Comparison of ENCODE assay signal across 30 mouse cellular contexts in the genomic region with DNA sequence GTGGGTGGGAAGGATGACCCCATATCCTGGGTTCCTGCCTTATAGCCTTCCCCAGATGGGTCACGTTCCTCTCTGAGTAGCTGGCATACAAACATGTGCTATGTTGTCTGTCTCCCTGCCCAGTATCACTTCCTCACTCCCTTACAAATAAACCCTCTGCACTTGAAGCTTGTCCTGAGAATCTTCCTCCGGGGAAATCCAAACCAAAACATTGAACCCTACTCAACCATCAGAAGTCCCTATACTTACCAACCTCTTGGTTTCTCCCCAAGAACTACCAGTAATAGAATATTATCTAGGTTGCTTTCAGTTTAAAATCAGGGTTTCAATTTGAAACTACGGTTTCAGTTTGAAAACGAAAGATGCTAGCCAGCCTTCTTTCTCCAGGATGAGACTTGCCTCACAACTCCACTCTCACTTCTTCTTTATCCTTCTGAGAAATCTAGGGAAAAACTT.
A peak's percentile ranks its signal among the peaks of the same experiment; 100 is the strongest.
DNase-seq lines count a peak whose midpoint lies in the region; ATAC-seq and TF ChIP-seq lines count a peak whose summit lies in the region.
"Had no signal": no experiment of that assay in that cellular context is flagged by ENCODE, and none has a peak within 500 bp of the region (broad histone marks: within the 10 kb centered on the region; RNA-seq: fewer than 3 reads in every experiment).

No protein-coding gene starts in this region.

- peak overlapping the region; percentile 12; the same call in 1 of the 2 replicates for H3K4me3 ChIP-seq in macrophage (ENCODE audit: inconsistent target)
- H3K4me3 ChIP-seq in stomach, postnatal 0 days (ENCODE audit: low read depth, low read length), result no peak overlapping the region
- H3K4me3 ChIP-seq: erythroblast, embryonic 14.5 days; heart, embryonic 10.5 days; heart, embryonic 15.5 days; hindbrain, embryonic 12.5 days; intestine, embryonic 15.5 days; limb, embryonic 13.5 days; liver, embryonic 13.5 days; megakaryocyte, embryonic 14.5 days; midbrain, embryonic 12.5 days had no signal

- H3K9me3 ChIP-seq in stomach, postnatal 0 days (ENCODE audit: control insufficient read depth, low read length), result no peaks in the 10 kb centered on the region
- H3K9me3 ChIP-seq: heart, embryonic 10.5 days; heart, embryonic 15.5 days; hindbrain, embryonic 12.5 days; intestine, embryonic 15.5 days; limb, embryonic 13.5 days; liver, embryonic 13.5 days; megakaryocyte, embryonic 14.5 days; midbrain, embryonic 12.5 days had no signal

- peak overlapping the region; percentile 45 for H3K27ac ChIP-seq in macrophage
- H3K27ac ChIP-seq in stomach, postnatal 0 days (replicated peaks), result no peak overlapping the region
- H3K27ac ChIP-seq: heart, embryonic 10.5 days; heart, embryonic 15.5 days; hindbrain, embryonic 12.5 days; hindbrain, postnatal 0 days; intestine, embryonic 15.5 days; kidney, postnatal 0 days; limb, embryonic 13.5 days; liver, embryonic 13.5 days; midbrain, embryonic 12.5 days had no signal

- no peak for TF ChIP-seq EP300 in stomach, postnatal 0 days (optimal IDR thresholded peaks at IDR 0.05)

- no peak overlapping the region for H3K4me2 ChIP-seq in stomach, postnatal 0 days (replicated peaks; ENCODE audit: low read depth)
- H3K4me2 ChIP-seq: heart, embryonic 15.5 days; hindbrain, embryonic 12.5 days; intestine, embryonic 15.5 days; limb, embryonic 13.5 days; liver, embryonic 13.5 days; lung, embryonic 14.5 days; midbrain, embryonic 12.5 days had no signal

- H3K4me1 ChIP-seq in stomach, postnatal 0 days (replicated peaks; ENCODE audit: control insufficient read depth, insufficient read depth), result no peaks in the 10 kb centered on the region
- H3K4me1 ChIP-seq: heart, embryonic 10.5 days; heart, embryonic 15.5 days; hindbrain, embryonic 12.5 days; intestine, embryonic 15.5 days; limb, embryonic 13.5 days; liver, embryonic 13.5 days; midbrain, embryonic 12.5 days had no signal

- DNase-seq in heart, adult 11 months, result peak; percentile 95
- no peak for DNase-seq in heart, postnatal 4 days
- DNase-seq in lung, postnatal 25 days (ENCODE audit: low spot score), result peak; percentile 2
- DNase-seq in lung, postnatal 14 days, result no peak
- DNase-seq in splenic B cell, adult 2 months (ENCODE audit: low read depth, low spot score), result peak; percentile 5
- DNase-seq in stomach, postnatal 0 days (ENCODE audit: low spot score), result no peak
- DNase-seq in layer of hippocampus, postnatal 10 days (ENCODE audit: low spot score in 2 of 2), result no peak
- DNase-seq: adrenal gland, postnatal 14 days; cerebellum, adult 18-20 months; cerebellum, postnatal 10 days; gastrocnemius, postnatal 10 days; kidney, adult 2 months; kidney, postnatal 4 days; liver, embryonic 13.5 days; lung, embryonic 14.5 days; retina, postnatal 1 day; right cerebral cortex, postnatal 14 days had no signal

- TF ChIP-seq CTCF in stomach, postnatal 0 days (IDR thresholded peaks at IDR 0.05; ENCODE audit: low read depth), result no peak

- 25% methylated on average over 4 of the region's 4 CpGs for WGBS in macrophage (ENCODE audit: missing documents)
- WGBS in stomach, postnatal 0 days, result 87% methylated on average over 4 of the region's 4 CpGs

- no peak overlapping the region for H3K9ac ChIP-seq in stomach, postnatal 0 days (ENCODE audit: low read length)
- H3K9ac ChIP-seq: heart, embryonic 15.5 days; hindbrain, embryonic 12.5 days; intestine, embryonic 15.5 days; limb, embryonic 13.5 days; liver, embryonic 13.5 days; lung, embryonic 14.5 days; midbrain, embryonic 12.5 days had no signal

- ATAC-seq in stomach, postnatal 0 days (ENCODE audit: low FRiP score, low TSS enrichment), result no peak
- ATAC-seq: forebrain, embryonic 16.5 days; hindbrain, postnatal 0 days; intestine, embryonic 15.5 days; Patski had no signal

- no peaks in the 10 kb centered on the region for H3K27me3 ChIP-seq in splenic B cell, adult 2 months (ENCODE audit: control insufficient read depth, insufficient read depth, low read length, poor library complexity, severe bottlenecking)
- no peaks in the 10 kb centered on the region for H3K27me3 ChIP-seq in stomach, postnatal 0 days (ENCODE audit: control insufficient read depth, insufficient read depth, low read length)
- H3K27me3 ChIP-seq: heart, embryonic 15.5 days; hindbrain, embryonic 12.5 days; intestine, embryonic 15.5 days; limb, embryonic 13.5 days; liver, embryonic 13.5 days; megakaryocyte, embryonic 14.5 days; midbrain, embryonic 12.5 days; Patski had no signal

- no peaks in the 10 kb centered on the region for H3K36me3 ChIP-seq in macrophage (ENCODE audit: inconsistent target)
- H3K36me3 ChIP-seq in splenic B cell, adult 2 months (ENCODE audit: control insufficient read depth, insufficient read depth, low read length, poor library complexity, severe bottlenecking), result no peaks in the 10 kb centered on the region
- 0 out of 2 replicates have a peak, but pooled peaks cover 4% of the 10 kb centered on the region for H3K36me3 ChIP-seq in stomach, postnatal 0 days (ENCODE audit: control insufficient read depth, insufficient read depth, low read length)
- H3K36me3 ChIP-seq: heart, embryonic 10.5 days; heart, embryonic 15.5 days; hindbrain, embryonic 12.5 days; intestine, embryonic 15.5 days; limb, embryonic 13.5 days; midbrain, embryonic 12.5 days had no signal

- no peaks in the 10 kb centered on the region for H3K79me2 ChIP-seq in macrophage (ENCODE audit: inconsistent target)

Comparison
In these comparisons a context has a peak if more than half of its experiments do, and no peak if none do; other contexts are left out.
1. DNase-seq: peak in heart, adult 11 months (single experiment), lung, postnatal 25 days (single experiment) and splenic B cell, adult 2 months (single experiment); none in heart, postnatal 4 days (single experiment), lung, postnatal 14 days (single experiment), stomach, postnatal 0 days (single experiment) and layer of hippocampus, postnatal 10 days (0 of 2).